Mouse (Mus musculus) urinary bladder, adult 2 months (tissue): ENCODE measurements around the gene Rep15. TPM values are rescaled to one million over a fixed set of nuclear protein-coding genes. Genes with fewer than 3 reads are reported as not detected.

Source experiments
- polyA plus RNA-seq: library from polyadenylated mRNA; depleted of rRNA; stranded (reverse); fragments of >200 nt; gene quantifications from 2 replicates; pipeline ENCODE4 v1.2.3, GENCODE M21; 2012; rRNA removed

Gene Rep15
- polyA plus RNA-seq, 1 experiment = 1.2 TPM

Other genes with a start within 250 kb of the Rep15 start
- gene Arntl2, start 236.5 kb upstream of the Rep15 start, polyA plus RNA-seq = 28.4 and 28.6 TPM in 2 replicates
- gene Smco2, start 182.5 kb upstream of the Rep15 start, polyA plus RNA-seq = not detected in 2 replicates
- gene Ppfibp1, start 144.1 kb upstream of the Rep15 start, polyA plus RNA-seq = 64.0 TPM in 2 replicates
- not detected in 2 replicates for gene 1700034J05Rik, start 78.2 kb upstream of the Rep15 start, polyA plus RNA-seq
- gene Mrps35, start 10.2 kb downstream of the Rep15 start, polyA plus RNA-seq = 51.2 and 58.6 TPM in 2 replicates
- 4.3 and 4.7 TPM in 2 replicates for gene Mansc4, start 54.4 kb downstream of the Rep15 start, polyA plus RNA-seq
- 18.4 and 21.9 TPM in 2 replicates for gene Klhl42, start 58.8 kb downstream of the Rep15 start, polyA plus RNA-seq
- gene Pthlh, start 231.6 kb downstream of the Rep15 start, polyA plus RNA-seq = 94.4 and 138 TPM in 2 replicates